Mouse (Mus musculus): ENCODE measurements around the gene Ttll3.
A peak's percentile ranks its signal among the peaks of the same experiment; 100 is the strongest.

The Ttll3 gene

DNA sequence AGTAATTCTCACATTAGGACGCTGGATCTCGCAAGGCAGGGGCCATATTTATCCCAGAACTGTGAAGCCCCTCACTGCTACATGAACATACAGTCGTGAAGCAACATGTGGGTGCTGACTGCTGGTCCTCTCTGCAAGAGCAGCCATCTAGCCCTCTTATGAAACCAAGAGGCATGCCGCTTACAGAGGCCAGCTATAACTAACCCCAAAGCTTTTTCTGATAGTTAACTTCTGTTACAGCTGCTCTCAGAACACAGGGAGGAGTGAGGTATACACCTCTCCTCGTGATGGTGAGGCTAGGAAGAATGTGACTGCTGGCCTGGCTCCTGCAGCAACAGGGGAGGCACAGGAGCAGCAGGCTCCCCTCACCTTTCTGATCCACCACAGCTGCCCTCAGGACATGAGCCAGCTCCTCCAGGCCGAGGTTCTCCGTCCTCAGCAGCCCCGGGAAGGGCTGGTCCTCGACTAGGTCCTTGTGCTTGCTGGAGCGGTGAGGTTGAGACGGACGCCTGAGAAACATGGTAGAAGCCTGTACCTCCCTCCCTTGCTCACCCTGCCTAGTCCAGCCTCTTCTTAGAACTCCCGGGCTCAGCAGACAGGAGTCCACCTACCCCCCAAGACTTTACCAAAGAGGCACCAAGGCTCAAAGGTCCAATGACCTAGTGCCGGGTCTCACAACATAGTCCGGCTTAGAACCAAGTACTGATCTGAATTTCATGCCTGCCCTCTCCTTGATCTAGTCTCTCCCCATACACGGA, 29.6 kb downstream of the Ttll3 start:
- DNase-seq (ENCODE audit: extremely low spot score, low read depth, low spot score), result no peak

DNA sequence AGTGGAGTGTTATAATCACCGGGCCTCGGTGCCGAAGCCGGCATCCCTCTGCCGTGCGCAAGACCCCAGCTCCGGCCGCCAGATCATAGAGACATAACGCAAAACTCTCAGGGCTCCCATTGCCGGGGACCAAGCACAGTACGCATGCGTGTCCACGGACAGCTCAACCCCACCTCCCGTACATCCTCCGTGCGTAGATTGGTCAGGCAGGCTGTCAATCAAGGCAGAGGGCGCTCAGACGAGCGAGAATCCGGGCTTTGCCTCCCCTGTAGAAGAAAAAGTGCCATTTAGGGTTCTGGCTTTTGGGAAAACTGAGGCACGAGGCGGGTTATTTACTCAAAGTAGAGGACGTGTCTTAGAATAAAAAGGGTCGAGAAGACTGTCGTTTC, 30.1 kb downstream of the Ttll3 start, which contains the start of gene Rpusd3:
Gene Rpusd3, minus strand, starts transcription at position 142 of the 389 bp plus-strand sequence.
- peak; percentile 99 for DNase-seq (ENCODE audit: extremely low spot score, low read depth, low spot score)

DNA sequence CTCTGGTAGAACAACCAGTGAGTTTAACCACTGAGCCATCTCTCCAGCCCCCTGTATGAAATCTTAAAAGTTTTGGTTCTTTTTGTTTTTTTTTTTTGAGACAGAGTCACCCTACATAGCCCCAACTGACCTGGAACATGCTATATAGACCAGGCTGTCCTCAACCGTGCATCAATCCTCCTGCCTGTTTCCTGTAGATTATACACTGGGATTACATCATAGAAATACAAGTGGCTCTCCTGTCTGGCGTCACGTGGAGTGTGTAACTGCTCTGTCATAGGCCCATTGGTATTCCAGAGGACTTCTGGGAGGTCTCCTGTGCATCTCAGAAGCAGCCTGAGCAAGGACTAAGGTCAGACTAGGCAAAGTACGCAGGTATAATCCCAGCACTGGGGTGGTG, 33.9 kb downstream of the Ttll3 start:
- DNase-seq (ENCODE audit: extremely low spot score, low read depth, low spot score), result no peak

DNA sequence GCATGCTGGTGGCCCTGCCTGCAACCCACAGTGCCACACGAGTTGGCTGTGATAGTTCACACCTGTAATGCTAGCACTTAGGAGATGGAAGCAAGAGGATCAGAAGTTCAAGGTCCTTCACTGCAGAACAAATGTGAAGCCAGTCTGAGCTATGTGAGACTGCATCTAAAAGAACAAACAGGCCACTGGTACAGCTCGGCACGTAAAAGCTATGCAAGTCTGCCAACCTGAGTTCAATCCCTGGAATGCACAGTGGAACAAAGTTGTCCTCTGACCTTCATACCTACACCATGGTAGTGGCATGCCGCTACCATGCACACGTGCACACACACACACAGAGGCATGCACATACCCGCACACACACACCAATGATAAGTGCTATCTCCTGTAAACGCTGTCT, 35.1 kb downstream of the Ttll3 start:
- no peak for DNase-seq (ENCODE audit: extremely low spot score, low read depth, low spot score)

DNA sequence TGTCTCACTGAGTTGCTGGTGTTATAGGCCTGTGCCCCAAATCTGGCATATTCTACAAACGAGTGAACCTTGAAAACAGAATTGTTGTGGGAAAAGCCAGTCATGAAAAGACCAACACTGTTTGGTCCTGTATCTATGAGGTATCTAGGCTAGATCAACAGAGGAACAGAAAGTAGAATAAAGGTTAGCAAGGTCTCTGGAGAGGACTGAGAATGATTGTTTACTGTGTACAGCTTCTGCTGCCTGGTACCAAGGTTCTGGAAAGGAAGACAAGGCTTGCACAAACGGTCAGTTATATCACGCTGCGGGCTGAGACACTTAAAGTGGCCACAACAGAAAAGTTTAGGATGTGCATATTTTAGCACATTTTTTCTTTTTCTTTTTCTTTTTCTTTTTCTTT, 37.6 kb downstream of the Ttll3 start:
- no peak for DNase-seq (ENCODE audit: extremely low spot score, low read depth, low spot score)

DNA sequence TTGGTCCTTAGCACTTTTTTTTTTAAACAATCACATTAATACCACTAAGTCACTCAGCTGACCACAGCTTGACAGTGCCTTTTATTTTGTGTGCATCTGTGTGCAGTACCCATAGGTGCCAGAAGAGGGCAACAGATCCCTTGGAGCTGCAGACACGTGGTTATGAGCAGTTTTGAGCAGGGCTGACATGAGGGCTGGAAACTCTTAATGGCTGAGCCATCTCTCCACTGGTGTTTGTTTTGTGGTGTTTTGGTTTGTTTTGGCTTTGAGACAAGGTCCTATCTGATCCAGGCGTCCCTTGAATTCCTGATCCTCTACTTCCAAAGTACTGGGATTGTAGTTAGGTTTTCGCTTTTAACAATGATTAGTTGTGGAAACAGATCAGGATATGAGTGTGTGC, 38.3 kb downstream of the Ttll3 start:
- peak; percentile 37 for DNase-seq (ENCODE audit: extremely low spot score, low read depth, low spot score)

DNA sequence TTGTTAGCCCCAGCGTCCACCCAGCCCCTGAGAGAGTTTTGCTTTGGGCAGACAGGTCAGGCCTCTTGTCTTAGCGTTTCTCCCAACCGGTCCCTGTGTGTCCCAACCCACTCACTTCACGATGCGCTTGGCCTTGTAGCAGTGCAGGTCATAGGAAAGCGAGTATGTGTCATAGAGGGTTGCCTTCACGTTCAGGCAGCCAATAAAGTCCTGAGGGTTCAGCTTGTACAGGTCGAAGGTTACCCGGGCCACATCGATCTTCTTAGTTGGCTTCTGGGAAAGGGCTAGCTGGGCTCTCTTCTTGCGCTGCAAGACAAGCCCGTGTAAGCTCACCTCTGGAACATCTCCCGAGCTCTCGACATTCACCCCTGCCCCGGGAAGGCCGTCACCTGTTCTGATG, 38.9 kb downstream of the Ttll3 start:
- no peak for DNase-seq (ENCODE audit: extremely low spot score, low read depth, low spot score)

DNA sequence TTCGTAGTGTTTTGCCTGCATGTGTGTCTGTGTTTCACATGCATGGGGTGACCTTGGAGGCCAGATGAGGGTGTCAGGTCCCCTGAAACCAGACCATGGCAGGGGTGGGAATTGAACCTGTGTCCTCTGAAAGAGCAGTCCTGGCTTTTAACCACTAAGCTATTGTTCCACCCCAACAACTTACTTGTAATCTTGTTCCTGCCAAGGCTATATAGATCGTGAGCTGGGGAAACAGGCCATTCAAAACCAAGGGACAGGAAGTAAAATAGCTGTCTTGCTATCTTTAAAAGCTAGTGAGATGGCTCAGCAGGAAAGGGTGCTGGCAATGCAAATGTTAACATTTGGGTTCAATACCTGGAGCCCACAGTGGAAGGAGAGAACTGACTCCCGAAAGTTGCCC, 40.9 kb downstream of the Ttll3 start:
- DNase-seq (ENCODE audit: extremely low spot score, low read depth, low spot score), result no peak

DNA sequence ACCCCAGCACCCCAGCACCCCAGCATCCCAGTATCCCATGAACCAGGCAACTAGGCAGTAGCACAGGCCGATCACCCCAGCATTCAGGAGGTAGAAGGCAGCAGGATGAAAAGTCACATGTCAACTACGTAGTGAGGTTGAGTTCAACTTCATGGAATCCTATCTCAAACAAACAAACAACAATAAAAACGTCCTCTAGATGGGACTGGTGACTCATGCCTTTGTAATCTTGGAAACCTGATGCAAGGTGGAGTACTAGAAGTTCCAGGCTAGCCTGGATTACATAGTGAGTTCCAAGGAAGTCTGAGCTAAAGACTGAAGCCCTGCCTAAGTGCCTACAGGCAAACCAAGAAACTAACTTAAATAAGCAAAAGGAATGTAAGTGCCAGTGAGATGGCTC, 41.8 kb downstream of the Ttll3 start:
- no peak for DNase-seq (ENCODE audit: extremely low spot score, low read depth, low spot score)

DNA sequence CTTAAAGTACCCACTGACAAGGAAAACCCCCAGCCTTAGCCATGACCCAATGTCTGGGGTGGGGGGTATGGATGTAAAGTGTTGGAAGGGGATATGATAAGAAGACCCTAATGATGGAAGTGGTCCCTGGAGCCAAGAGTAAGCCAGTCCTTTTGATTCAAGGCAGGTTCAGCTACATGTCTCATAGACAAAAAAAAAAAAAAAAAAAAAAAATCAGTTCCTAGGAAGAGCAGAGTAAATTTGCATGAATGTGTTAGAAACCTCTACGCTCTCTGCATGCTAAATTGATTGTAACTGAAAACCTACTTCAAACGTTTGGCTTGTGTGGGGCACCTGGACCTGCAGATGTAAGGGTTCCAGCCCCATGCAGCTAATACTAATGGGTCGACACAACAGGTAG, 42.7 kb downstream of the Ttll3 start:
- no peak for DNase-seq (ENCODE audit: extremely low spot score, low read depth, low spot score)

DNA sequence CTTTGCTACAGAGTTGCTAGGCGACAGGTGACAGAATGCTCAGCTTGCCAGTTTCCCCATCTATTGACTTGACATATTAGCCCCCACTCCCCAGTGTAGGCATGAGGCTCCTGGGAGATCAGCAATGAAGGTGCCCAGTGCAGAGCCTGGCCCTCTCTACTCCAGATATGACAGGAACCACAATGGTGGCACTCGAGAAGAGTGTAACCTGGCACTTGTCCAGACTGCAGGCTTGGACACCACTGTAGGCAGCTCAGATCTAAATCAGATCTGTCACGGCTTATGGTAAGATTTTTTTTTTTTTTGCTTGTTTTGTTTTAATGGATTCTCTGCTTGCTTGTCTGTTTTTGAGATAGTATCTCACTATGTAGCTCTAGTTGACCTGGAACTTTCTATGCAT, 44.6 kb downstream of the Ttll3 start:
- no peak for DNase-seq (ENCODE audit: extremely low spot score, low read depth, low spot score)

DNA sequence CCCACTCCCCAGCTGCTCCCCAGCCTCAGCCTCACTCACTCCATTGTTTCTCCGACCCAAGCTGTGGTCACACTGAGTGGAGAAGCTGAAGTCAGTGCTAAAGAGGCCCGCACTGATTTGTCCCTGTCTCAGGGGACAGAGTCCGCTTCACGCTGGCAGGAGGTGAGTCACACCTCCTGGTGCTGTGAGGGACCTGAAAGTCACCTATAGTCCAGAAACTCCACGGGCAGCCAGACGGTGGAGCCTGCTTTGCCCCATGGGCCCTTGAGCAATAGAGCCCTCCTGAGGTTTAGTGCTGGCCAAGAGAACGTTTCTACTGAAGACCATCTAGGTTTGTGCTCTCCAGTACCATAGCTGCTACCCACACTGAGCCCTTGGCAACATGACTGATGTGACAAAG, 45.6 kb downstream of the Ttll3 start:
- no peak for DNase-seq (ENCODE audit: extremely low spot score, low read depth, low spot score)

DNA sequence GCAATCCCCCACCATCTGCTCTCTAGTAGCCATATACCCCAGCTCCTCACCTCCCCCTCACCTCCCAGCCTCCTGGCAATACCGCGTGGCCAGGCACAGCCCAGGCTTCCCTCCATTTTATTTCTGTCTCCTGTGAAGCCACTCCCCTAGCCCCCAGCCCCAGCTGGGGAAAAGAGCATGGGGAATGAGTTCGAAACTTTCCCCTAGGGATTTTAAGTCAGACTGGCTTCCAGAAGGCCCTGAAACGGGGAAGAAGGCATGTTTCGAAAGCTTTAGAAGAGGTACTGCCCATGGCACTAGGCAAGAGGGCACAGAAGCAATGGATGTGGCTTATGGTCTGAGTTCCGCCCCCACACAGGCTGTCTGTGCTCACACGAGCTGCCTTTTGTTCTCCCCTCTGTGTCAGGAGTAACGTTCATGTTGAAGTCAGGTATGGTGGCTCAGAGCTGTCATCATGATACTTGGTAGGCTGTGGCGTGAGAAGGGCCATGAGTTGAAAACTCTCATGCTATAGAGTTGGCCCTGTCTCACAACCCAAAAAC, 46.7 kb downstream of the Ttll3 start, which contains the start of gene Cidec:
Gene Cidec, minus strand, starts transcription at position 97 of the 542 bp plus-strand sequence.
- no peak for DNase-seq (ENCODE audit: extremely low spot score, low read depth, low spot score)

DNA sequence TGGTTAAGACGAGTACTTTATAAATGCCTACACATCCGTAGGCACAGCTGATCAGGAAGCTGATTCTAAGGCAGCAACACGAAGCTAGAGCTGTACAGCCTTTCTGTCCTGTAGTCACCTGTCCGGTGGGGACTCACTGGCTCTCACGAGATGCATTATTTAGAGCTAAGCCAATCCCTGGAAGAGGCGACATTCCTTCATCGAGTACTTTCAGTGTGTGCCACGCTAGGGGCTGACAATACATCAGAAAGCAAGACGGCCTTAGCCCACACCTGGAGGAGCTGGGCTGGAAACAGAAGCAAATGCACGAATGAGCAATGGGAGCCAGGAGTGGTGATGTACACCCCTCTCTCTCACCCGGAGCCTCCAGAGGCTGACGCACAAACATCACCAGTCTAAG, 48.1 kb downstream of the Ttll3 start:
- no peak for DNase-seq (ENCODE audit: extremely low spot score, low read depth, low spot score)

DNA sequence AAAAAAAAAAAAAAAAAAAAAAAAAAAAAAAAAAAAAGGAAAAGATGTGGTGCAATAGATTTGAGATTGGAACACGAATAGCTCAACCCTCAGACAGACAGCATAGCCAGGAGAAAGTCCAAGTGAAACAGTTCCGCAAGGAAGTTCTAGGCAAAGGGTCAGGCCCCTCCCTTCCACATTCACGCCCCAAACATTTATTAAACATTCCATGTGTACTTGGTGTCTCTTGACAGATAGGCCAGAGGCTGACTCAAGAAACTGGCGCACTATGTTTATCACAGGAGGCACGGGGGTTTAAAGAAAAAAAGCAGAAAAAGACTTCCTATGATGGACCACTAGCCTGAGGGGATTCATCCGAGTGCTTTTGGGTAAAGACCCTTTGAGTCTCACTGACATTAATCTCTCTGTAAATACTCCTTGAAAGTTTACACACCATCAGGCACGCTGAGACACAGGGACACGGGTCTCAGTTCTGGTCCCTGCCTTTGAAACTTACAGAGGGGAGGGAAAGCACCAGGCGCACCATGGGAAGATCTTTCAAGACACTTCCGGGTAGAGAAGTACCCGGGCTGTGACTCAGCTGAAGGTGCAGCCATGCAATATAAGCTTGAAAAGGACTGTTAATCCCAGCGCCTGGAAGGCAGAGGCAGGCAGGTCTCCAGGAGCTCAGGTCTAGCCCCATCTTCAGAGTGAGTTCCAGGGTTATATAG, 49.8 kb downstream of the Ttll3 start:
- DNase-seq (ENCODE audit: extremely low spot score, low read depth, low spot score), result no peak

DNA sequence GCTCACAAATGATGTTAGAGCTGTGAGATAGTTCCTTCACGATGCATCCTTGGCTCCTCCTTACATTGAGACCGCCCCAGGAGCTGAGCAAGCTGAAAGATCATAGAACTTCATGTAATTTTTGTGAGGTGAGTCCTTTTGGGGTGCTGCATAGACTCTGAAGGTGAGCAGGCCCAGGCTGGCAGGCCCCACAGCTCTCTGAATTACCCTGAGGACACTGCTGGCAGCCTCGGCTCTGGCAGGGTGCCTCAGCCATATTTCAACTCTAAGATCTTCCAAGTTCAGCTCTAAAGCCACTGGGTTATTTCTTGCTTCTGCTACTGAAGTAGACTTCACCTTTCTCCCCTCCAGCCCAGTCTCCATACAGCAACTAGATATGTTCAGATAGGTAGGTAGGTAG, 51.6 kb downstream of the Ttll3 start:
- no peak for DNase-seq (ENCODE audit: extremely low spot score, low read depth, low spot score)

DNA sequence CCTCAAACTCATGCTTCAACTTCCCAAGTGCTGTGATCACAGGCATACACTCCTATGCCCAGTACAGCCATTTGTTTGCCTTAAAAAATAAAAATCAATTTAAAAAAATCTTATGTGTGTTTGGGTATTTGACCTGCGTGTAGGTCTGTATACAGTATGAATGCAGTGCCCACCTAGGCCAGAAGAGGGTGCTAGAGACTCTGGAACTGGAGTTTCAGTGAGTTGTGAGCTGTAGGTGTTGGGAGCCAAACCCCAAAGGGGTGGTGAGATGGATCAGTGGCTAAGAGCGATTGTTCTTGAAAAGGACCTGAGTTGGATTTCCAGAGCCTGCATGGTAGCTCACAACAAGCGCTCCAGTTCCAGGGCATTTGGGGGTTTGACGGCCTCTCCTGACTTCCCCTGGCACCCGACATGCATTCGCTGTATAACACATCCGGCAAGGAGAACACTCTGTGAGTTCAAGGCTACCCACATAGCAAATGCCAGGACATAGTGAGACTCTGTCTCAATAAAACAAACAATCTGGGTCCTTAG, 52.2 kb downstream of the Ttll3 start:
- DNase-seq (ENCODE audit: extremely low spot score, low read depth, low spot score), result peak; percentile 53

DNA sequence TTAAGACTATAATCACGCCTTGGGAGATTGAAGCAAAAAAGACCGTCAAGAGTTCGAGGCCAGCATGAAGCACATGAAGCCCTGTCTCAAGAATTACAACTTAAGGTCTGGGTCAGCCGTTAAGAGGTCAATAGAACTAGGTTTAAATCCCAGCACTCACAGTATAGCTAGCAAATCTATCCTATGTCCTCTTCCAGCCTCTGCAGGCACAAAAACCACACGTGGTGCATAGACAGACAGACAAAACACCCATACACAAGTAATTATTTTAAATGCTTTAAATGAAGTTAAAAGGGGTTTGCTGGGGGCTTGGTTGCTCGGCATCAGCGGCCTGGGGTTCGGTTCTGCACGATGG, 53.0 kb downstream of the Ttll3 start:
- DNase-seq (ENCODE audit: extremely low spot score, low read depth, low spot score), result no peak

DNA sequence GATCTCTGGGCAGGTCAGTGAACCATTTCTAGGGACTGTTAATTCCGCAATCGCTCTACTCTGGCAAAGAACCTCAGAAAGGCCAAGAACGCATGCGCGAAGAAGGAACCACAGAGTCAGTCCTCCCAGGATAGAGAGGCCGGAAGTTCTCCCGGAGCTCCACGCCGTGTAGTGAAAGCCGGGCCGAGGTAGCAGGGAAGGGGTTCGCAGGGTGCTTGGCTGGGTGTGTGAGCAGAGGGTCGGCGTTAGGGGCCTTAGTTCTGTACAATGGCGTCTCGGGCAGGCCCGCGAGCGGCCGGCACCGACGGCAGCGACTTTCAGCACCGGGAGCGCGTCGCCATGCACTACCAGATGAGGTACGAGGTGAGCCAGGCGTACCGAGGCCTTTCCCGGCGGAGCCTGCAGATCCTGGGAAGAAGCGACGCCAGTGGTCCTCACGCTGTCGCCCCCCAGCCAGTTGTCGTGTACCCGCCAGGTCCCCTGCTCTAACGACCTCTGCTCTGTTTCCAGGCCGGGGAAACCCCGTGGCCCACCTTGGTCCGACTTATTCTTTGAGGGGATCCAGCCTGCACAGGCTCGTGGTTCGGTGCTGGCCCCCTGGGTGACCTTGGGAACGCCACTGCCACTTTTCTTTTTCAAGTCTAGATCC, 53.5 kb downstream of the Ttll3 start, which contains the start of gene Jagn1:
Gene Jagn1, plus strand, starts transcription at position 128 of the 649 bp plus-strand sequence.
- DNase-seq (ENCODE audit: extremely low spot score, low read depth, low spot score), result peak; percentile 90

DNA sequence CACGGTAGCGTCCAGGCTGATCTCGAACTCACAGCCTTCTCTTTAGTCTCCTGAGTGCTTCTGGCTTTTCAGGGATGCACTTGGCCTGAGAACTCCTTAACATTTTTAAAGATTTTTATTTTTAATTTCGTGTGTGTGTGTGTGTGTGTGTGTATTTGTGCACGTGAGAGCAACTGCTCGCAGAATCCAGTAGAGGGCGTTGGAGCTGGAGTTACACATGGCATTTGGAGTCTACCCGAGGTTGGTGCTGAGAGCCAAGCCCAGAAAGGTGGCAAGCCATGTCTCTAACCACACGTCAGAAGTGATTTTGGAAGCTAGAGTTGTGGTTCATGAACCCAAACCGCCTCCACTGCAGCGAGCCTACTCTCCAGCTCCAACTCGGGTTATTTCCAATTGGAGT, 54.0 kb downstream of the Ttll3 start:
- DNase-seq (ENCODE audit: extremely low spot score, low read depth, low spot score), result no peak

DNA sequence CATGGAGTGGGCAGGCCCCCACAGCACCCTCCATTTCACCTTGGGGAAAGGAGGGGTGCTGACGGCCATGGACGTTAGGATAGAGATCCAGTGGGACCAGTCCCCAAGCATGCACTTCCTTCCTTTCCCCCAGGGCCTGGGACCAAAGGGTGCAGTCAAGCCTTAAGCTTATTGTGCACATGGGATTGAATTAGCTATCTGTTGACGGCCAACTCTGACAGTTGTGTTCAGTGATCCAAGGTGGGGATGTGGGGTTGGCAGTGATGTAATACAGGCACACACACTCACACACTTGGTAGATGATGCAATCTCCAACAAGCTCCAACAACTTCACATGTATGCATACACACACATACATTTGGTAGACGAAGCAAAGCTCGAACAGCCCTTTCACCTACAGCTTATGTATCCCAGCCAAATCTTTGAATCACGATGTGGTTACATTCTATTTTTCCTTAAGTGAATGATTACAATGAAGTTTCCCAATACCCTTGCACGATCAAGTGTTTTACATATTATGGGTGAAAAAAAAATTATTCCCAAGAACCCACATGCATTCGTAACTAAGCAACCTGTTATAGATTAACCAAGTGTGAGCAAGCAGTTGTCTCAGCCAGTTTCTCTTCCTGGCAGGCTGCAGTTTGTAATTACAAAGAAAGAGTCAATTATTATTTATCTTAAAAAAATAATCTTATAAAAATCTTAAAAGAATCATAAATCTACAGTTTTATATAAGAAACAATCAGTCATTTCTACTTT, 55.3 kb downstream of the Ttll3 start:
- DNase-seq (ENCODE audit: extremely low spot score, low read depth, low spot score), result no peak

Measured in hindlimb bud, embryonic 11.5 days (tissue).